Mouse (Mus musculus) limb, embryonic 11.5 days (tissue): Measurements from ENCODE around the gene Zeb2. TPM values are rescaled to one million over a fixed set of nuclear protein-coding genes. Genes with fewer than 3 reads are reported as not detected.

Source experiments
- ATAC-seq: fragments of 200-750 bp; cut with Nextera tagmentation; 2 replicates; pipeline ENCODE4 v1.8.0; 2017; ENCODE audit warnings: low read depth; ENCODE audit not compliant: insufficient number of reproducible peaks, low FRiP score, low TSS enrichment
- DNase-seq: peaks from one replicate; pipeline ENCODE4 v3.0.0-alpha.2; 2015; ENCODE audit warnings: low spot score
- H3K27ac ChIP-seq: fragments of 300-500 bp; sonication (generic); replicated peaks from 2 replicates; pipeline ENCODE4 v1.5.1; 2014; ENCODE audit warnings: low read depth, mild to moderate bottlenecking, low read length
- H3K27me3 ChIP-seq: fragments of 300-500 bp; sonication (generic); 2 replicates; pipeline ENCODE4 v1.6.1; 2014; ENCODE audit warnings: mild to moderate bottlenecking, low read length, mixed read lengths; ENCODE audit not compliant: control insufficient read depth, insufficient read depth
- H3K36me3 ChIP-seq: fragments of 300-500 bp; sonication (generic); 2 replicates; pipeline ENCODE4 v1.6.1; 2014; ENCODE audit warnings: mild to moderate bottlenecking, low read length, moderate library complexity, mixed read lengths; ENCODE audit not compliant: control insufficient read depth, insufficient read depth
- H3K4me1 ChIP-seq: fragments of 300-500 bp; sonication (generic); 2 replicates; pipeline ENCODE4 v1.6.1; 2014; ENCODE audit warnings: low read length, mixed read lengths; ENCODE audit not compliant: control insufficient read depth, insufficient read depth
- H3K4me2 ChIP-seq: fragments of 300-500 bp; sonication (generic); 2 replicates; pipeline ENCODE4 v1.6.1; 2014; ENCODE audit warnings: low read depth, mild to moderate bottlenecking, moderate library complexity; ENCODE audit not compliant: severe bottlenecking
- H3K4me3 ChIP-seq: fragments of 300-500 bp; sonication (generic); 2 replicates; pipeline ENCODE4 v1.5.1; 2014; ENCODE audit warnings: low read depth, low read length
- H3K9ac ChIP-seq: fragments of 300-500 bp; sonication (generic); 2 replicates; pipeline ENCODE4 v1.6.1; 2014; ENCODE audit warnings: mild to moderate bottlenecking, low read length
- H3K9me3 ChIP-seq: fragments of 300-500 bp; sonication (generic); 2 replicates; pipeline ENCODE4 v1.6.1; 2016; ENCODE audit warnings: low read length; ENCODE audit not compliant: control insufficient read depth
- WGBS: fragments of 180-500 bp; shearing (Covaris S2); extraction: QIAGEN DNeasy Blood & Tissue Kit; methylation state at CpG from one replicate; pipeline ENCODE4 v1.1.7; 2014; 5-methylcytosine and 5-hydroxymethylcytosine counted together
- polyA plus RNA-seq: library from polyadenylated mRNA; unstranded; fragments of >200 nt; fragmentation: Nextera tagmentation; extraction: Ambion mirVana; gene quantifications from 2 replicates; pipeline ENCODE4 v1.2.1, GENCODE M21; 2014

Gene Zeb2
- polyA plus RNA-seq, 1 experiment from 2014 or later = 7.6 TPM

DNA sequence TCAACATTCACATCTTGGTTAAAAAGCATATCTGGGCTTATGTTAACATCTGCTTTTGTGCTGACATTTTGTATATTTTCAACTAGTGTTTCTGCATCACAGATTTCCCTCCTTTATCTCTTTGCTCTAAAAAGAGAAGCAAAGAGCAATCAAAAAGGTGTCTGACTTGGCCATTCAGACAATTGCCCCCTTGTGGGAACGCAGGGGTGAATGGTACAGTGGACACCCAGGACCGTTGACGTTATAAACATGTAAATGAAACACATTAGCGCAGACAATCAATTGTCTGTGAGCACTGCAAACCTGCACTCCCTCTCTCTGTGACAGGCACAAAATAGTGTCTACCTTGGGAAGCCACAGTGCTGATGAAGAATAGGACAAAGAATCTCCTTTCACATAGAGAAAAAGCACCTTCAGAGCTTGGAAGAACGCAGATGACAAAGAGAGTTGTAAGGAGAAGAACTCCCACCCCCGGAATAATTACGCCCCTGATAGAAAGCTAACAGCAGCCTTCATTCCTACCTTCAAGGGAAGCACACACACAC lies 12.6 kb downstream of the Zeb2 start:
- Histone ChIP-seq H3K36me3 (no peaks in the 10 kb centered on the region), H3K27ac (no peak overlapping the region), H3K9ac (no peak overlapping the region), H3K9me3 (no peaks in the 10 kb centered on the region), H3K4me1 (peaks cover 6% of the 10 kb centered on the region; the same call in 1 of the 2 replicates), H3K4me3 (no peak overlapping the region), H3K27me3 (peaks cover 24% of the 10 kb centered on the region), H3K4me2 (no peak overlapping the region)
- 39% methylated on average over 7 of the region's 7 CpGs for WGBS
- ATAC-seq = no peak
- no peak for DNase-seq

DNA sequence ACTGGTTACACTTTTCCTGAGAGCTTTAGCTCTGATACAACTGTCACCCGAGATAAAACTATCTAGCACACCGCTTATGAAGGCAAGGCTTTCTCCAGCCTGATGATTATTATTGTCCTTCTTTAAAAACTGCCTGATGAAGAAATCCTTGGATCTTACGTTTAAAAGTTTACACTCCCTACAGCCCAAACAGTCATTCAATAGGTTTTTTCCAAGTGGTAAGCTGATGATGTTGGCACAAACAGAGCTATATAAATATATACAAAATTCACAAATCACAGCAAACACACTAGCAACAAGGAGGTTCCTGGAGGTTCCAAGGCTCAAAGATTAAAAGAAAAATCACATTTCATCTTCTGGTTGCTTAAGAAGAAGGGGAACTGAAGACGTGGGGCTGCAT lies 13.1 kb downstream of the Zeb2 start:
- Histone ChIP-seq H3K4me1 (peaks cover 6% of the 10 kb centered on the region; the same call in 1 of the 2 replicates), H3K9me3 (no peaks in the 10 kb centered on the region), H3K4me2 (no peak overlapping the region), H3K27me3 (peaks cover 24% of the 10 kb centered on the region), H3K36me3 (no peaks in the 10 kb centered on the region), H3K9ac (no peak overlapping the region), H3K27ac (no peak overlapping the region), H3K4me3 (no peak overlapping the region)
- DNase-seq = no peak
- 68% methylated on average over 4 of the region's 4 CpGs for whole genome bisulfite sequencing
- no peak for ATAC-seq

DNA sequence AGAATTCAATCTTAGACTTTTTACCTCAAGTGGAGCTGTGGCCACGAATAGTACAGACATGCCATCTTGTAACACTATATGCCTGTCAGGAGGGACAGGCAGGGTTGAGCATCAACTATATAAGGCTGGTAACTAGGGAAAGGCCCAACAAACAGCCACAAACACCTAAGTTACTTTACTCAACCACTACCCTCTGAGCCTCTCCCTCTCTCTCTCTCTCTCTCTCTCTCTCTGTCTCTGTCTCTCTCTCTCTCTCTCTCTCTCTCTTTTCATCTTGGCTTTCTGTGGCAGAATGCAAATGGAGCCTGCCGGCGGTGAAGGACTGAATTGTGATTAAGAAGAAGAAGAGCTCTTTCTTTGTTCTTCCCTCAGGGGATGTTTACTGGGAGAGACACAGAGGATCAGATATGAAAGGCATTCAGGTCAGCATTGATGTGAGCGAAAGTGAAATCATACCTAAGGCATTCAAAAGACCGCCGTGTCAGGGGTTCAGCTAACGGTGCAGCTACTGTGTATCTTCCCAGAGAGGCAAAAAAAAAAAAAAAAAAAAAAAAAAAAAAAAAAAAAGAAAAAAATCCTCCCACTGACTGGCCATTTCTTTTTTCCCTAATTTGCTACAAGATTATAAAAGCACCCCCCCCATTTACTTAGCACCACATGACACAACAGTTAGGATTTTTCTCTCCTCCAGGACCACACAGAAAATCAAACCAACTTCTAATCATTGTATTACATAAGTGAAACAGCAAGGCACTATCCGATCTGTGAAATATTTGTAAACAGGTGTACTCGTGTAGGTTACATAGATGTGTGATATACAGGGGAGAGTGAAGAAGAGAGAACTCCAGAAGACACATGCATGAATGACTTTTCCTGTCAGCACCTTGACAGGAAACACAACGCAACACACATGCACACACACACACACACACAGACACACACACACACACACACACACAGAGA lies 13.9 kb downstream of the Zeb2 start:
- ATAC-seq = no peak
- Histone ChIP-seq H3K9ac (no peak overlapping the region), H3K9me3 (no peaks in the 10 kb centered on the region), H3K4me2 (no peak overlapping the region), H3K27me3 (peaks cover 24% of the 10 kb centered on the region), H3K36me3 (no peaks in the 10 kb centered on the region), H3K4me3 (no peak overlapping the region), H3K27ac (no peak overlapping the region), H3K4me1 (peaks cover 6% of the 10 kb centered on the region; the same call in 1 of the 2 replicates)
- WGBS = 33% methylated on average over 10 of the region's 10 CpGs
- DNase-seq = no peak

GRCm38 (mm10) chr2:45102191-45102638 lies 15.0 kb downstream of the Zeb2 start:
- 54% methylated on average over 8 of the region's 8 CpGs for WGBS
- ATAC-seq (no peak), DNase-seq (no peak)
- no peak overlapping the region for H3K4me3 ChIP-seq
- peaks cover 6% of the 10 kb centered on the region; the same call in 1 of the 2 replicates for H3K4me1 ChIP-seq
- H3K27me3 ChIP-seq = peaks cover 15% of the 10 kb centered on the region
- H3K4me2 ChIP-seq = no peak overlapping the region
- no peak overlapping the region for H3K27ac ChIP-seq
- no peak overlapping the region for H3K9ac ChIP-seq
- H3K9me3 ChIP-seq = no peaks in the 10 kb centered on the region
- no peaks in the 10 kb centered on the region for H3K36me3 ChIP-seq

- no peak for ATAC-seq
- no peak for DNase-seq
- H3K9me3 ChIP-seq = no peaks in the 10 kb centered on the region
- no peaks in the 10 kb centered on the region for H3K36me3 ChIP-seq
- H3K9ac ChIP-seq = no peak overlapping the region
- H3K27me3 ChIP-seq = peaks cover 13% of the 10 kb centered on the region
- no peak overlapping the region for H3K4me3 ChIP-seq
- WGBS = 63% methylated on average over 2 of the region's 2 CpGs
- no peak overlapping the region for H3K27ac ChIP-seq
- H3K4me1 ChIP-seq = peaks cover 6% of the 10 kb centered on the region; the same call in 1 of the 2 replicates
- no peak overlapping the region for H3K4me2 ChIP-seq
These were observed 15.6 kb downstream of the Zeb2 start for GRCm38 (mm10) chr2:45101586-45101985.

- Histone ChIP-seq H3K36me3 (no peaks in the 10 kb centered on the region), H3K27ac (no peak overlapping the region), H3K4me2 (no peak overlapping the region), H3K4me3 (no peak overlapping the region), H3K4me1 (peaks cover 4% of the 10 kb centered on the region; the same call in 1 of the 2 replicates), H3K27me3 (peaks cover 10% of the 10 kb centered on the region), H3K9ac (no peak overlapping the region), H3K9me3 (no peaks in the 10 kb centered on the region)
- ATAC-seq (no peak), DNase-seq (no peak)
- WGBS = 50% methylated on average over 4 of the region's 4 CpGs
These were observed 16.2 kb downstream of the Zeb2 start for GRCm38 (mm10) chr2:45101040-45101439.

DNA sequence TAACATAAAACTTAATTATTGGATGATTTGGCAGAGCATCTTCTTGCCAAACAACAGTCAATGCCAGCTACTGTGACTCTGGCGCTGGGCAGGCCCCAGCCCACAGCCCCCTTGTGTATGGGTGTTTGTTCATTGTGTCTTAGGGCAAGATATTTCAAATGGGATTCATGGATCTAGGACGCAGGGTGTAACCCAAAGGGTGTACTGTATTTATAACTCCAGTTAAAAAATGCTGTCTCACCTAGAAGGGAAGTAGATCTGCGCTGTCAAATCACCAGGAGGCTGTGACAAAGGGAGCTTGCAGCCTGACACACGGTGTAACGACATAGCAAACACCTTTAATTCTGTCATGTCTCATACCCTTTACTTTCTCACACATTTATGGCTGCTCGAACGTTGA lies 16.6 kb downstream of the Zeb2 start:
- no peak overlapping the region for H3K9ac ChIP-seq
- H3K4me2 ChIP-seq = no peak overlapping the region
- no peak for DNase-seq
- peaks cover 4% of the 10 kb centered on the region; the same call in 1 of the 2 replicates for H3K4me1 ChIP-seq
- no peaks in the 10 kb centered on the region for H3K36me3 ChIP-seq
- H3K27me3 ChIP-seq = peaks cover 9% of the 10 kb centered on the region
- ATAC-seq = no peak
- no peaks in the 10 kb centered on the region for H3K9me3 ChIP-seq
- no peak overlapping the region for H3K4me3 ChIP-seq
- 48% methylated on average over 7 of the region's 7 CpGs for WGBS
- no peak overlapping the region for H3K27ac ChIP-seq

- Histone ChIP-seq H3K27me3 (peaks cover 4% of the 10 kb centered on the region; the same call in 1 of the 2 replicates), H3K4me1 (peaks cover 4% of the 10 kb centered on the region; the same call in 1 of the 2 replicates), H3K27ac (no peak overlapping the region), H3K4me2 (no peak overlapping the region), H3K4me3 (no peak overlapping the region), H3K9ac (no peak overlapping the region), H3K9me3 (no peaks in the 10 kb centered on the region), H3K36me3 (no peaks in the 10 kb centered on the region)
- 84% methylated on average over 4 of the region's 4 CpGs for WGBS
- no peak for DNase-seq
- no peak for ATAC-seq
These were observed 17.2 kb downstream of the Zeb2 start for GRCm38 (mm10) chr2:45100017-45100416.
